Mouse (Mus musculus) thymus, postnatal 14 days (tissue): ENCODE measurements around the gene Prpf4.

Experiments used
- DNase-seq: peaks from one replicate; pipeline ENCODE4 v3.0.0; 2021

Gene Prpf4

DNA sequence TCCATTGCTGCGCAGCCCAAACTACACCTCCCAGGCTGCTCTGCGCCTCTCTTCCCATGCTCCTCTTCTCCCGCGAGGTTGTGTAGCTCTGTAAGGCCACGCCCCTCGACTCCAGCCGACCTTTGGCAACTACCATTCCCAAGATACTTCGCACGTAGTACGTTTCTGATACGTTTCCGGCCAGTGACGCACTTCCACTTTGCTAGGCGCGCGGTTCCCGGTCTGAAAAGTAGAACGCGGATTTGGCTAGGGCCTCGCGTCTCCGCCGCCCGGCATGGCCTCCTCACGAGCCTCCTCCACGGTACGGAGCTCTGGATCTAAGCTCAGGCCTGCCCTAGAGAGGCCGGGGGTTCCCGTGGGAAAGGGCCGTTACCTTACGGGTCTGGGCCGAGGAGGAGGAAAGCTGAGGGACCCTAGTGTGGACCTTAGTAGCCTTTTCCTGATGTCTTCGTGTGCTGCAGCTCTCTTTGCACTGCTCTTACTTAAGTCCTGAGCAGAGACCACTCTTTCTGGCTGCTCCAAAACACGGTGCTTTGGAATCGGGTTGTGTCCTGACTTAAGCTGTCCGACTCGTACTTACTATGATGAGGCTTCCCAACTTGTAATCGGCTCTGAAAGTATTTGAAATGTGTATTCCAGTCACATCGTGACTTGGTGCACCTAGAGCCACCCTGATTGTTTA, at the start of gene Prpf4, which contains the start of gene Cdc26:
Prpf4 (plus strand) TSS at position 197 of the 682 bp plus-strand sequence.
Cdc26 (minus strand) TSS at position 42 of the 682 bp plus-strand sequence.
- DNase-seq: peak; percentile 98

- DNase-seq: no peak
Observed at GRCm38 (mm10) chr4:62359256-62359775, 49.3 kb upstream of the Prpf4 start.

GRCm38 (mm10) chr4:62360088-62360804, 48.4 kb upstream of the Prpf4 start, which contains the start of the genes Fkbp15 and Slc31a1:
TSS of gene Fkbp15 (minus strand) at chr4:62360548.
TSS of gene Slc31a1 (plus strand) at chr4:62360727.
- peak; percentile 95 for DNase-seq

- DNase-seq: peak; percentile 5
Observed at GRCm38 (mm10) chr4:62360805-62361455, 47.7 kb upstream of the Prpf4 start.

DNA sequence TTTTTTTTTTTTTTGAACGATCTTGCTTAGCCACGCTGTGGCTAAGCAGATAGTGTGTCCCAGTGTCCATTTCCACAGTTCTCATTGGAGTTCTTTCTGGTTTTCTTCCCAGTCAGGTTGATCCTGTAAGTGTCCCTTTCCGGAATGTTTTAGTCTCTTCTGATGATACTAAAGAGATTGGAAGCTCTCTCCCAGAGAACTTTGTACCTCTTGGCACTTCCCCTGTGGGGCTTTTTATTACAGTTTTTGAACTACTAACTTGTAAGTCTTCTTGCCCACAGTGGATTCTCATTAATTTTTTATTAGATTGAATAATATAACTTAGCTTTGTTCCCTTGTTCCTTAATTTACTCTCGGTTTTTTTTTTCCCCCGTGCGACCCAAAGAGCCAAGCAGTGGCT, 47.0 kb upstream of the Prpf4 start:
- no peak for DNase-seq

- DNase-seq: no peak
Observed at GRCm38 (mm10) chr4:62361997-62362396, 46.6 kb upstream of the Prpf4 start.

GRCm38 (mm10) chr4:62362437-62362836, 46.2 kb upstream of the Prpf4 start:
- no peak for DNase-seq

GRCm38 (mm10) chr4:62364299-62364698, 44.3 kb upstream of the Prpf4 start:
- DNase-seq: no peak

GRCm38 (mm10) chr4:62366291-62366690, 42.3 kb upstream of the Prpf4 start:
- no peak for DNase-seq

- DNase-seq: no peak
Observed at GRCm38 (mm10) chr4:62367586-62367985, 41.0 kb upstream of the Prpf4 start.

DNA sequence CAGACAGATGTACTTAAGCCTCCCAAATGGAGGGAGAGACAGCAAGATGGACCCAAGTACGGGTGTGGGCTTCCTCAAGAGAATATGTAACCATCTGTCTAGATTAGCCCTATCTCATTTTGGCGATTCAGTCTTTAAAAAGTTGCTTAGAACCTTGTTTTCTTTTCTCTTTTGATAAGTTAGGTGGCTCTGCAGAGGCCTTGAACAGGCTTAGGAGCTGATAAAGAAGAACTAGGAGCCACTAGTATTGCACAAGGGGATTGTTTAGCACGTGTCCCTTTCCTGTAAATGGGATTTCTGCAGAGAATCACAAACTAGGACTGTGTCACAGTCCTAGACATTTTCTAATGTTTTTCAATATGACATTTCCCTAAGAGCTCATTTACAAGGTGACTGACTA, 39.5 kb upstream of the Prpf4 start:
- no peak for DNase-seq

GRCm38 (mm10) chr4:62372410-62372809, 36.2 kb upstream of the Prpf4 start:
- no peak for DNase-seq

- no peak for DNase-seq
Observed at GRCm38 (mm10) chr4:62372818-62373520, 35.6 kb upstream of the Prpf4 start.

- no peak for DNase-seq
Observed at GRCm38 (mm10) chr4:62373668-62374067, 34.9 kb upstream of the Prpf4 start.

GRCm38 (mm10) chr4:62374342-62374741, 34.3 kb upstream of the Prpf4 start:
- no peak for DNase-seq

- DNase-seq: no peak
Observed at GRCm38 (mm10) chr4:62376123-62376522, 32.5 kb upstream of the Prpf4 start.

DNA sequence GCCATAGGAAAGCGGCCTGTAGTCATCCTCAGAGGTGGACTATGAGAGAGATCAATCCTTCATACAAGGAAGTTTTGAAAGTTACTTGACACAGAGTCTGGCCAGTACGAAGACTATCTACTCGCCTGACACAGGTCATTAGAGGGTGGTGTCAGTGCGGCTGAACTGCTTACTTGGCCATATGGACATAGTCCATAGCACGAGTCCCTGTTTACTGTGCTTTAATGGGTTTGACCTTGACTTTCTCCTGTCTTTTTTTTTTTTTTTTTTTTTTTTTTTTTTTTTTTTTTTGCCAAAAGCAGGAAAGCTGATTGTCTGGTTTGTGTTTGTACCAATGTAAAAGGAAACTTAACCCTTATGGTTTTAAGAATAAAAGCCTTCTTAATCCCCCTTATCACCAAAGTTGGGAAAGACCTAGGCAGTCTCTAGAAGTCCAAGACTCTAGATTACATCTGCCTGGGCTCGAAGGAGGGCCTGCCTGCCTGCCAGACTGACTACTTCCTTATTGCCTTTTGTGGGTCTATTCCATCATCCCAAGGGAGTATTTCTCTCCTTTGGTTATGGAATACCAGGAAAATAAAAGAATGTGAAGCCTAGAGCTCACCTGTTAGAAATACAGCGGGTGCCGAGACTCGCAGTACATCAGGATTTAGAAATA, 28.7 kb upstream of the Prpf4 start:
- no peak for DNase-seq

DNA sequence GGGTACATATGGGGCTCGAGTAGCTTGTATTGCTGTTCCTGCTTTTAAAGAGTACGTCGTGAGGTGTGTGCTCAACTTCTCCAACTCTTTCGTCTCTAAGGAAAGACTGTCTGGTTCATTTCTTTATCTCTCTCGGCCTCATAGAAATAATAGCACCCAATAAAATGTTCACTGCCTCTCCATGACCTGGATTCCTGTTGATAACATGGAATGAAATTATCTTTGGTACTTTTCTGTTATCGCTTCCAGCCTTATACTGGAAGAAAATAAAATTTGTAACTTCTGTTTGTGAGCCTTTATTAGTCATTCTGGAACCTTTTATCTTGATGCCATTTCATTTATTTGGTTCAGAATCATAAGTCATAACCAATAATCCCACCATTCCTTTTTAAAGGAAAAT, 25.4 kb upstream of the Prpf4 start:
- no peak for DNase-seq

DNA sequence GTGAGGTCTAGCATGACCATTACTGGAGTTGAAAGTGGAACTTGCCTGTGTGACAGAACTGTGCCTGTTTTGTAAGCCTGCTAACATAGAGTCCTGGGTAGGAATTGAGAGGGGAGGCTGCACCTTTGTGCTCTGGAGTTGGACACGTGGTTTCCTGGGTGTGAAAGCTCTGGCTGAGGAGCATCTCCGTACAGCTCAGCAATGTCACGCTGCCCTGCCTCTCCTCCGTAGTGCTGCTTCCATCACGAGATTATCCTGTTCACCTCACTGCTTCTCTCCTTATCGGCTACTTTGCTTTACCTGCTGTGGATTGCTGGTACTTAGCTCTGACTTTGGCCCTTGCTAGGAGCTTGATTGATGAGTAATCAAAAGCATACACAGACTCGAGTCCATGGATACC, 24.8 kb upstream of the Prpf4 start:
- DNase-seq: no peak

- DNase-seq: no peak
Observed at GRCm38 (mm10) chr4:62384159-62384558, 24.4 kb upstream of the Prpf4 start.

DNA sequence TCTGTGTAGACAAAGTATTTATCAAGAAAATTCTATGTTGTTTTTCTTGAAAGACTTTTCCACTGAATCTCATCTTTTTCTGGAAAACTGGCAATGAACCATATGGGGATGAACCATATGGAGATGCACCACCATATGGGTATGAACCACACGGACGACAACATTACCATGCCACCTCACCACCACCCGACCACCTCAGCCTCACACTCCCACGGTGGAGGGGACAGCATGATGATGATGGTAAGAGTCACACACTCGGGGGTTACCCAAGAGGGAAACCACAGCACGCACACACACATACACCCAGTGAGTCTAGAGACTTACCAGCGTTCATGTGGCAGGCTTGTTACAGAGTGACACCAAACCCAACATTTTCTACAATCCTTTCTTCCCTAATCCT, 23.2 kb upstream of the Prpf4 start:
- no peak for DNase-seq
